Mouse (Mus musculus): Measurements from ENCODE around the gene Gm7233. TPM values are rescaled to one million over a fixed set of nuclear protein-coding genes. Genes with fewer than 3 reads are reported as not detected.
"Not testable (repeated sequence)": the region's sequence is repeated elsewhere in the genome, so short reads cannot be mapped to it uniquely, and the experiment has no call there.

The Gm7233 gene
- not detected in 2 replicates for polyA plus RNA-seq (2014; fragmentation: Nextera tagmentation; extraction: Ambion mirVana)

DNA sequence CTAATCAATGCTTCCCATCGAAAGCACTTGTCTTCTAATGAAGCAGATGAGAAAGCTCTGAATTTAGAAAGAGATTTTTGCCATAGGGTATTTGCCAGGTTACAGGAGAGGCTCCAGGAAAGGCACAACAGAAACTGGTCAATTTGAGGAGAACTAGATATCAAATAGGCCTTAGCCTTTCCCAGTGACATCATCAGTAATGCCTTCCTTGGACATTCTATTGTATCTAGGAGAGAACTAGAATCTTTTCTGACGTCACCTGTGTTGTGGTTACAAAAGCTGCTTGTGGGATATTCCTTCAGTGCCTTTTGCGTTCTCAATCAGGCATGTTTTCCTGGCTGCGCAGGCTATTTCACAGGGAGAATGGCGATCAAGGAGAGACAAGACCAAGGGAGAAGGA lies at the start of gene Gm7233:
TSS of gene Gm7233 (plus strand) at position 301 of the 400 bp plus-strand sequence.
- WGBS (ENCODE audit: insufficient replicate concordance) = 61% methylated on average over 4 of the region's 5 CpGs
- not testable (repeated sequence) for ATAC-seq (replicated peaks; ENCODE audit: insufficient number of reproducible peaks, low FRiP score, low TSS enrichment)

GRCm38 (mm10) chr14:43167189-43167588 lies 12.5 kb upstream of the Gm7233 start:
- not testable (repeated sequence) for H3K27me3 ChIP-seq (ENCODE audit: control insufficient read depth, insufficient read depth, low read length); H3K4me3 ChIP-seq (ENCODE audit: low read depth, low read length); H3K4me2 ChIP-seq; H3K36me3 ChIP-seq (ENCODE audit: control insufficient read depth, insufficient read depth, low read length); ATAC-seq (replicated peaks; ENCODE audit: insufficient number of reproducible peaks, low FRiP score, low TSS enrichment); H3K27ac ChIP-seq (ENCODE audit: low read depth, low read length); H3K9me3 ChIP-seq (replicated peaks; ENCODE audit: control insufficient read depth, low read length); H3K9ac ChIP-seq (ENCODE audit: low read depth, low read length); H3K4me1 ChIP-seq (ENCODE audit: control insufficient read depth, insufficient read depth, low read length)
- WGBS (ENCODE audit: insufficient replicate concordance) = 71% methylated on average over 3 of the region's 4 CpGs

More for the DNA sequence above, at the start of gene Gm7233:
- not testable (repeated sequence) for H3K36me3 ChIP-seq (ENCODE audit: control insufficient read depth, insufficient read depth, low read length); H3K4me2 ChIP-seq; H3K4me1 ChIP-seq (ENCODE audit: control insufficient read depth, insufficient read depth, low read length); H3K9me3 ChIP-seq (replicated peaks; ENCODE audit: control insufficient read depth, low read length); H3K9ac ChIP-seq (ENCODE audit: low read depth, low read length); H3K27me3 ChIP-seq (ENCODE audit: control insufficient read depth, insufficient read depth, low read length); H3K27ac ChIP-seq (ENCODE audit: low read depth, low read length); H3K4me3 ChIP-seq (ENCODE audit: low read depth, low read length)

- no CpG with 5 or more reads among the region's 10 CpGs for WGBS (ENCODE audit: insufficient replicate concordance)
- H3K9me3 ChIP-seq (replicated peaks; ENCODE audit: control insufficient read depth, low read length); H3K36me3 ChIP-seq (ENCODE audit: control insufficient read depth, insufficient read depth, low read length); H3K4me1 ChIP-seq (ENCODE audit: control insufficient read depth, insufficient read depth, low read length); H3K9ac ChIP-seq (ENCODE audit: low read depth, low read length); H3K27me3 ChIP-seq (ENCODE audit: control insufficient read depth, insufficient read depth, low read length); ATAC-seq (replicated peaks; ENCODE audit: insufficient number of reproducible peaks, low FRiP score, low TSS enrichment); H3K4me2 ChIP-seq; H3K4me3 ChIP-seq (ENCODE audit: low read depth, low read length); H3K27ac ChIP-seq (ENCODE audit: low read depth, low read length): not testable (repeated sequence)
Measured at GRCm38 (mm10) chr14:43167942-43168341, 11.7 kb upstream of the Gm7233 start.

DNA sequence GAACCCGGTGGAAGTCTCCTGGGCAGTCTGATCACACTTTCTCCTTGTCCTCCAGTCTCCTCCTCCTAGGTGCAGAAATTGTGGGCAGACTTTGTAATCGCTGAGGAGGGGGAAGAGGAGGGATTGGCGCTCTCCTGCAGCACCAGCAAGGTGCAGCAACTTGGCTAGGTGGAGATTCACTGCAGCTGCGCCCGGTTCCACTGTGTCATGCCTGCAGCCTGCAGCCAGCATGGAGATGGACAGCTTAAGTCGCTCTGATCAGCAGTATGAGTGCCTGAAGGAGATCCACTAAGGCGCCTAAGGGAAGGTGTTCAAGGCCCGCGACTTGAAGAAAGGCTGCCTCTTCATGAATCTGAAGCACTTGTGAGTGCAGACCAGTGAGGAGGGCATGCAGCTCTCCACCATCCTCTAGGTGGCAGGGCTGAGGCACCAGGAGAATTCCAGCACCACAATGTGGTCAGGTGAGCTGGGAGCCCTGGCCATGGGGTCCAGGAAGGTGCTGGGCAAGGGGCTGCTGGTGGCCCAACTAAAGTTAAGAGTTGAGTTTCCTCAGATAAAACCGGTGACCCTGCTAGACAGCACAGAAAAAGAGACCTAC lies 11.0 kb upstream of the Gm7233 start:
- H3K4me3 ChIP-seq (ENCODE audit: low read depth, low read length); H3K27ac ChIP-seq (ENCODE audit: low read depth, low read length); H3K4me2 ChIP-seq; H3K9me3 ChIP-seq (replicated peaks; ENCODE audit: control insufficient read depth, low read length); H3K9ac ChIP-seq (ENCODE audit: low read depth, low read length); H3K36me3 ChIP-seq (ENCODE audit: control insufficient read depth, insufficient read depth, low read length); H3K4me1 ChIP-seq (ENCODE audit: control insufficient read depth, insufficient read depth, low read length); H3K27me3 ChIP-seq (ENCODE audit: control insufficient read depth, insufficient read depth, low read length): not testable (repeated sequence)
- WGBS (ENCODE audit: insufficient replicate concordance) = 24% methylated on average over 1 of the region's 10 CpGs
- 0 out of 2 replicates have a peak, but pooled peaks have one; percentile 18 for ATAC-seq (replicated peaks; ENCODE audit: insufficient number of reproducible peaks, low FRiP score, low TSS enrichment)

DNA sequence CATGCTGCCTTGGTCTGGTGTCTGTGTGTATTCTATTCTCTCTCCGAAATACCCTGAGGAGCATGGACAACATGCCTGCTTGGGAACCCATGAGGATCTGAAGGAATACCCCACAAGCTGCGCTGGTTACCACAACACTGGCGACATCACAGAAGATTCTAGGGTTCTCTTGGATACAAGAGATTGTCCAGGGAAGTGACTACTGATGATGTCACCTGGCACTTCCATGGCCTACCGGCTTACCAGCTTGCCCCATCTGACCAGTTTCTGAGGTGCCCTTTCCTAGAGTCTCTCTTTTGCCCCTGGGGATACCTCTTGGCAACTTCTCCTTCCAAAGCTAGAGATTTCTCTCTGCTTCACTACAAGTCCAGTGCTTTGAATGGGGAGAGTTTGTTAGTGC lies 55.5 kb downstream of the Gm7233 start, which contains the start of gene Gm8122:
TSS of gene Gm8122 (minus strand) at position 101 of the 400 bp plus-strand sequence.
- 88% methylated on average over 3 of the region's 4 CpGs for WGBS (ENCODE audit: insufficient replicate concordance)
- ATAC-seq (replicated peaks; ENCODE audit: insufficient number of reproducible peaks, low FRiP score, low TSS enrichment); H3K4me1 ChIP-seq (ENCODE audit: control insufficient read depth, insufficient read depth, low read length); H3K4me2 ChIP-seq; H3K9ac ChIP-seq (ENCODE audit: low read depth, low read length); H3K9me3 ChIP-seq (replicated peaks; ENCODE audit: control insufficient read depth, low read length); H3K27ac ChIP-seq (ENCODE audit: low read depth, low read length); H3K4me3 ChIP-seq (ENCODE audit: low read depth, low read length); H3K36me3 ChIP-seq (ENCODE audit: control insufficient read depth, insufficient read depth, low read length); H3K27me3 ChIP-seq (ENCODE audit: control insufficient read depth, insufficient read depth, low read length): not testable (repeated sequence)

Other genes with a start within 250 kb of the Gm7233 start
- not detected in 2 replicates for gene Gm8082, start 186.2 kb upstream of the Gm7233 start, polyA plus RNA-seq (2014; fragmentation: Nextera tagmentation; extraction: Ambion mirVana)
- not detected in 2 replicates for gene Gm10376, start 164.2 kb upstream of the Gm7233 start, polyA plus RNA-seq (2014; fragmentation: Nextera tagmentation; extraction: Ambion mirVana)
- gene Gm8094, start 103.2 kb upstream of the Gm7233 start, polyA plus RNA-seq (2014; fragmentation: Nextera tagmentation; extraction: Ambion mirVana) = not detected in 2 replicates
- not detected in 2 replicates for gene Gm8104, start 79.3 kb upstream of the Gm7233 start, polyA plus RNA-seq (2014; fragmentation: Nextera tagmentation; extraction: Ambion mirVana)
- gene Gm8122, start 55.4 kb downstream of the Gm7233 start, polyA plus RNA-seq (2014; fragmentation: Nextera tagmentation; extraction: Ambion mirVana) = not detected in 2 replicates
- not detected in 2 replicates for gene Gm8126, start 78.8 kb downstream of the Gm7233 start, polyA plus RNA-seq (2014; fragmentation: Nextera tagmentation; extraction: Ambion mirVana)
- gene Gm9732, start 95.2 kb downstream of the Gm7233 start, polyA plus RNA-seq (2014; fragmentation: Nextera tagmentation; extraction: Ambion mirVana) = not detected in 2 replicates
- not detected in 2 replicates for gene Gm8127, start 114.0 kb downstream of the Gm7233 start, polyA plus RNA-seq (2014; fragmentation: Nextera tagmentation; extraction: Ambion mirVana)
- gene 1700001F09Rik, start 167.9 kb downstream of the Gm7233 start, polyA plus RNA-seq (2014; fragmentation: Nextera tagmentation; extraction: Ambion mirVana) = not detected in 2 replicates
- not detected in 2 replicates for gene Gm8138, start 236.5 kb downstream of the Gm7233 start, polyA plus RNA-seq (2014; fragmentation: Nextera tagmentation; extraction: Ambion mirVana)